Mouse (Mus musculus) heart, postnatal 0 days (tissue): ENCODE data around the gene Pi4k2a.

Experiments used
- CTCF ChIP-seq: IDR thresholded peaks from 2 replicates; pipeline ENCODE4 v1.5.1; 2016; ENCODE audit warnings: antibody characterized with exemption, control low read depth, low read depth
- EP300 ChIP-seq: IDR thresholded peaks from 2 replicates; pipeline ENCODE4 v1.6.1; 2016; ENCODE audit warnings: antibody characterized with exemption, low read depth

GRCm38 (mm10) chr19:42080469-42080868, 9.8 kb upstream of the Pi4k2a start:
- no peak for TF ChIP-seq CTCF
- no peak for TF ChIP-seq EP300
